Mouse (Mus musculus): ENCODE data around the gene Eya2.

- no peak for TF ChIP-seq POLR2AphosphoS2 (IDR thresholded peaks at IDR 0.05; ENCODE audit: insufficient read length, low read depth)
- no peak for TF ChIP-seq TCF12 (IDR thresholded peaks at IDR 0.05; ENCODE audit: insufficient read depth, poor library complexity, severe bottlenecking)
- TF ChIP-seq CEBPB (IDR thresholded peaks at IDR 0.05; ENCODE audit: insufficient read depth, poor library complexity, severe bottlenecking) = no peak
- TF ChIP-seq MAX (IDR thresholded peaks at IDR 0.05; ENCODE audit: low read depth) = no peak
- TF ChIP-seq POLR2A (IDR thresholded peaks at IDR 0.05; ENCODE audit: insufficient read length, low read depth) = no peak
- TF ChIP-seq USF1 (IDR thresholded peaks at IDR 0.05; ENCODE audit: low read depth) = no peak
- TF ChIP-seq MYOD1 (IDR thresholded peaks at IDR 0.05; ENCODE audit: control insufficient read depth in 1 of 3, insufficient read length in 2 of 3, low read depth in 2 of 3) = no peak
Measured at GRCm38 (mm10) chr2:165548627-165549026, 46.2 kb upstream of the Eya2 start.
